Comparison of ENCODE assay signal across 8 mouse cellular contexts in genomic region chr9:47103316-47103715, GRCm38 (mm10).
"Had no signal": no experiment of that assay in that cellular context is flagged by ENCODE, and none has a peak within 500 bp of the region (broad histone marks: within the 10 kb centered on the region; RNA-seq: fewer than 3 reads in every experiment).

No protein-coding gene starts in this region.

- DNase-seq: kidney, adult 9 months; kidney, postnatal 36 days; layer of hippocampus, adult 9-11 months; layer of hippocampus, postnatal 36 days; lung, adult 18-20 months; right cerebral cortex, adult 18-20 months; thymus, adult 2 months; thymus, postnatal 36 days had no signal
